Mouse (Mus musculus) granulocyte monocyte progenitor cell, adult 5-6 weeks (primary cell): ENCODE measurements at regions not wholly inside any gene's neighbourhood (a gene's known extent, or its start where the extent isn't known, plus 50 kb on each side); places are given as distances from the start of the nearest gene placed in this dataset.

Source experiments
- ATAC-seq: replicated peaks from 2 replicates; pipeline ENCODE4 v1.8.0; 2016; ENCODE audit warnings: mild to moderate bottlenecking, moderate TSS enrichment, inconsistent platforms; ENCODE audit not compliant: poor library complexity, severe bottlenecking

DNA sequence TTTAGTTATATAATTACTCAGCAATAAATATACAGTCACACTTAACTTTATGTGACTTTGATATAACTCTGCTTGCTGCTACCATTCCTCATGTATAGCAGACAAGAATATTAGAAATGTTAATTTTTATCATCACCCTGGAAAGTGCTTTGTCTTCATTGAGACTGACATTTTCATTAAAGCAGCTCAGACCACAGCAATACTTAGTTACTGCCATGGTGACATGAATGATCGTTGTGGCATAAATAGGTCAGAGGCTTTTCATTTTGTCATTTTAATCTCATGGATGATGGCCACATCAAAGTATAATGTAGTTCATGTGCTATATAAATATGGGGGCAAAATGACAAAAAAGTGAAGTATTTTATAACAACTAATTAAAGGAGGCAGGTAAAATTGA, 498.1 kb downstream of the Slc22a22 start:
- ATAC-seq: no peak

- no peak for ATAC-seq
Measured at GRCm38 (mm10) chr15:56975446-56976433, 501.7 kb downstream of the Slc22a22 start.

- ATAC-seq: no peak
Measured at GRCm38 (mm10) chr15:56970140-56970539, 507.3 kb downstream of the Slc22a22 start.

DNA sequence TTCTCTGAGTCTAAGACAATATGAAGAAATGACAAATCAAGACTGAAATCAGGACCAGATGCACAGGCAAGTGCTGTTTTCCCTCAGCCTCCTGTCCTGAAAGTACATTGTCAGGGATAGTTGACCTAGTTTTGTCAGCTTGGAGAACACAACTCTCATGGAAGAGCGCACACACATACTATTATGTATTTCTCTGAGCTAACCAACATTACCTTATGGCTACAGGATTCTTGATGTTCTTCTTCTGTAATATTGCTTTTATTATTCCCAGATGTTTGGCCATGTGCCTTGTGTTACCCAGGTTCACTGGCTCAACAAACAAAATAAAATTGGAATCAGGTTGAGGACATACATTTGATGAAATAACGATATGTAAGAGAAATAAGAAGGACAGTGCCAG, 521.1 kb downstream of the Slc22a22 start:
- ATAC-seq: no peak

DNA sequence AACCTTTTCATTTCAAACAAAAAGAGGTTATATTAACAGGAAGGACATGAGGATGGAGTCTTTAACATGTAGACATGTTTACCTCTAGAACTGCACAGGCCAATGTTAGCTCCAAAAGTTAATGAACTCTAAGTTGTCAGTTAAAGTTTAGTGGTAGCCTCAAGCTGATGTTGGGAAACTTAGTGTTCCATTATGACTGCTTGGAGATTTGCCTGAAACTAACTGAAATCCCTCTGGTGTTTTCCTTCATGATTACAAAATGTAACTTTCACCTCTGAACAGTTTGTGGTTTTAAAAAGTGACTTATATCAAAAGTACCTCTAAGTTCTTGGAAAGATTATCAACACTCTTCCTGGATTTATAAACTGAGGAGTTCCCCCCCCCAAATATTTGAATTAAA, 525.2 kb downstream of the Slc22a22 start:
- no peak for ATAC-seq

DNA sequence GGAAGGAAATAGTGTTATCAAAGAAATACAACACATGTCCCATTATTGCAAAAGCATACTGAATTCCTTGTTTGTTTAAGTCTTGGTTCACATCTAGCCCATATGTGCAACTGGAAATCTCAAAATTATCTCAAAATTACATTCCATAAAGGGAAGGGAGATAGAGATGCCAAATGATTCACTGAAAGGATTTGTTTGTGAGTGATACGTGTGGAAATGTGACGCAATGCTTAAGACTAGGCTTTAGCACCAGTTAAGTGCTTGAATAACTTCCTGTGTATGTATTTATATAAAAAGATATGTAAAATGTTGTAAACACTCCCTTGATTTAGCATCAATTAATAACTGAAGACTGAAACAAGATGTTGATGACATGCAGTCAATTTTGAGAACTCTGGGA, 526.6 kb downstream of the Slc22a22 start:
- no peak for ATAC-seq

DNA sequence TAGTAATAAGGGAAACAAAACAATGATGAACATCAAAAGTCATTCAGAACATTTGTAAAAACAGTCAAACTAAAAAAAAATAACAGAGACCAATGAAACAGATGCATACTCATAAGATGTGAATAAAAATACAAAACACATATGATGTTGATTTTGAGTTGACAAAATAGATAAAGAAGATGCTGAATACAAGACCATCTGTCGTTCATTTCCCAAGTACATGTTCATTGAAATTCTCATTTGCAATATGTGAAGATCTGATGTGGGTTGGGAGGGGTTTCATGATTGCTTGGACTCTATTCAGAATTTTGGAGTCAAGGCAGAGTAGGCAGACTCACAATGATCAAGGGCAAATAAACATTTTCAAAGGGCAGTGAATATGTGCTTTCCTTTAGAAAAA, 536.5 kb downstream of the Slc22a22 start:
- no peak for ATAC-seq

- no peak for ATAC-seq
Measured at GRCm38 (mm10) chr15:56896553-56896952, 580.9 kb downstream of the Slc22a22 start.

- no peak for ATAC-seq
Measured at GRCm38 (mm10) chr15:56881501-56881900, 595.9 kb downstream of the Slc22a22 start.

DNA sequence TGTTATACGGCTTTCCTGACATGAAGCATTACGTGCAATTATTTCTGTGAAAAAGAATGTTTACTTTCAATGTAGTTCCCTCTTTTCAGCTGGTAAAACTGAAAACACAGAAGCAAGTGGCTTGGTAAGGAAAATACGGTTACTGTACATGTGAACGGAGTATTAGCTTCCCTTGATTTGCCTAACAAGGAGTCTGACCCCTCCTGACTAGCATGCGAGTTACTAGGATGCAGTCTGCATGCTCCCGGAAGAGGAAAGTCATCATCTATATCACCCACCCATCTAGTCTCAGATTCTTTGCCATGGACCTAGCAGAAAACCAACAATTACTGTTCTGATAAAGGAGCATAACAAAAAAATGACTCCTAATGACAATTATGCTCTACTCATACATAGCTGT, 611.5 kb downstream of the Slc22a22 start:
- no peak for ATAC-seq

GRCm38 (mm10) chr15:56865035-56865804, 612.2 kb downstream of the Slc22a22 start:
- ATAC-seq: no peak

DNA sequence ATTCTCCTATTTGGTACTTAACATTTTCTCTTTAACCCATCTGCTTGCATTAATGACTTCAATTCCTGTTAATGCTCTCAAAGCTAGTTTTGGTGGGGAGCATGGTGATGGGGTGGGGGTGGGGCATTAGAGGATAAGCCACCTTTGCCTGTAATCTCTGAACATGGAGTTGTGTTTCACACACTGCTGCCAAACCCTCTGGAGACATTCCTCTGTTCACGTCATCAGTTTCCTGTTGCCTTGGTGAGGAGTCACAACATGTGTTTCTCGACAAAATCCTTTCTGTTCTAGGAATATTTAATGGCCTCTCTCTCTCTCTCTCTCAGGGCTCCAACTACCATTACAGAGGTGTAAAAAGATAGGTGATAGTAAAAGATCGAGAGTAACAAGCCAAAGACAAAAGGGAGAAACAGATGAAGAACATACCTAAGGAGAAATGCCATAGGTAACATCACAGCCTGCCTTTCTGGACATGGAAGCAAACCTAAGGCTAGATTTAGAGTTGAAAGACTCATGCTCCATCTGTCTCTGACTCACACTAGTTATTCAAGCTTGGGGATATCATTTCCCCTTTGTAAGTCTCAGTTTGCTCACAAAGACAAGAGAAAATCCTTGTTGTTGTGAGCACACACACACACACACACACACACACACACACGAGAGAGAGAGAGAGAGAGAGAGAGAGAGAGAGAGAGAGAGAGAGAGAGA, 618.6 kb downstream of the Slc22a22 start:
- ATAC-seq: no peak

DNA sequence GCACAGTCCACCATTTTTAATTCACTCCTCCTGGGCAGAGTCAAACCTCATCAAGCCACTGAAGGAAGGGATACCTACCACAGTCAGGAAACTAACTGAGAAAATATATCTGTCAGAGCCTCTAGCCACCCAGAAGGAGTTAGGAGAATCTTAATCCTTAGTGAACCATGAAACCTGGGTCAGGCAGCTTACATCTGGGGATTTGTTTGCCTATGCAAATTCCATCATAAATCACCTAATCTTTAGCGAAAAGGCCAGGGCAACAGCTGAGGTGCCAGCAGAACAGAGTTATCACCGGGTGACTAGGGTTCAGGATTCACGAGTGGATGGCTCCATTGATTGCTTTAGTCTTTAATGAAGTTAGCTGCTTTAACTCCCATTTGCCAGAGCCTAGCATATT, 619.3 kb downstream of the Slc22a22 start:
- ATAC-seq: no peak

DNA sequence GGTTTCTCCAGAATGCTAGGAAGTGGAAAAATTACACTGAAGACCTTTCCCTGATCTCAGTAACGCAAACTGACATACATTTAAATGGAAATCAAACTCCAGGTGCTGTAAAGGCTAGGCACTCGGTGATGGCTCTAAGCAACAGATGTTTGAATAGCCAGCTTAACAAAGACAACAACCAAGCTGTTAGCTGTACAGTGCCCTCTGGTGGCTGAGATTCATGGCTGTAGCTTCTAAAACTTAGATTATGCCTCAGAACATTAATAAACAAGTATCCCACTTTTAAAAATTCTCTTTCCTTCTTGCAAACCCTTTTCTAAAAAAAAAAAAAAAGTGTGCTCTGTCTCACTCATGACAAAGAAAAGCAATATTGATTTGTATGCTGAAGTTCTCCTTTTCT, 621.4 kb downstream of the Slc22a22 start:
- ATAC-seq: 0 out of 2 replicates have a peak, but pooled peaks have one; percentile 30

DNA sequence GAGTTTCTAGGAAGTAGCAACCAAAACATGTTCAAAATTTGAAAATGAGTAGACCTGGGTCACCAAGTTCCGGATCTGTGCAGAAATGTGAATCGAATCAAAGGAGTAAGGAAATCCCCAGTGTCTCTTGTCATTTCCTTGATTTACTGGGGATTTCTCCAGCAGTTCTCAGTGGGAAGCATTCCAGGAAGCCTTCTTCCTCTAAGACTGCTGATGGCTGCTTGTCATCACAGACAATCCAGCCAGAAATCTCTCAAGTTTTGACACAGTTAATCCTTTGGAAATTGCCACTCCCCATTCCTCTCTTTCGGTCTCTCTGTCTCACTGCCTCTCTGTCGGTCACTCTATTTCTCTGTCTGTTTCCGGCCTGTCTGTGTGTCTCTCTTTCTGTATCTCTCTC, 624.3 kb downstream of the Slc22a22 start:
- ATAC-seq: no peak

GRCm38 (mm10) chr15:56847469-56848128, 629.8 kb downstream of the Slc22a22 start:
- ATAC-seq: no peak

- ATAC-seq: no peak
Measured at GRCm38 (mm10) chr15:56844574-56844973, 632.9 kb downstream of the Slc22a22 start.

GRCm38 (mm10) chr15:56841516-56841915, 635.9 kb downstream of the Slc22a22 start:
- no peak for ATAC-seq

GRCm38 (mm10) chr15:56837292-56837691, 640.1 kb downstream of the Slc22a22 start:
- no peak for ATAC-seq

GRCm38 (mm10) chr15:56834621-56835020, 642.8 kb downstream of the Slc22a22 start:
- no peak for ATAC-seq
